Mouse (Mus musculus): ENCODE results near the gene Odf3l1. TPM values are rescaled to one million over a fixed set of nuclear protein-coding genes. Genes with fewer than 3 reads are reported as not detected.

The Odf3l1 gene
- polyA plus RNA-seq, 1 experiment from 2014 or later = not detected

DNA sequence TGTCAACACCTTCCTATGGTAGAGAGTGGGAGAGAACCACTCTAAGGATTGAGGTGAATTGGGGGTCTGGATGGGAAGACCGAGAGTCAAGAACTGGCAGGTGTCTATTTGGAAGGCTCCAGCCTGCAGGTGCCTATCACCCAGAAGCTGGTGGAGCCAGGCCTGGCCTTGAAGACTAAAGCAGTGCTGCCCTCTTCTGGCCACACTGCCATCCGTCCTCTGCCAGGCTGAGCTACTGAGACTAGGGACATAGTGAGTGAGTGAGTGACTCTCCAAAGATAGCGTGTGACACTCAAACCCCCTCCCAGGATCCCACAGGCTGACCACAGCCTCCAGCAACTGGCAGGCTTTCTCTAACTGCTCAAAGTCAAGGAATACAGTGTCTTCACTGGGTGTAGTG is 17.0 kb downstream of the Odf3l1 start:
- no peak overlapping the region for H3K27ac ChIP-seq
- H3K79me2 ChIP-seq (ENCODE audit: inconsistent target) = no peaks in the 10 kb centered on the region
- WGBS (ENCODE audit: missing documents) = 25% methylated on average over 3 of the region's 3 CpGs

DNA sequence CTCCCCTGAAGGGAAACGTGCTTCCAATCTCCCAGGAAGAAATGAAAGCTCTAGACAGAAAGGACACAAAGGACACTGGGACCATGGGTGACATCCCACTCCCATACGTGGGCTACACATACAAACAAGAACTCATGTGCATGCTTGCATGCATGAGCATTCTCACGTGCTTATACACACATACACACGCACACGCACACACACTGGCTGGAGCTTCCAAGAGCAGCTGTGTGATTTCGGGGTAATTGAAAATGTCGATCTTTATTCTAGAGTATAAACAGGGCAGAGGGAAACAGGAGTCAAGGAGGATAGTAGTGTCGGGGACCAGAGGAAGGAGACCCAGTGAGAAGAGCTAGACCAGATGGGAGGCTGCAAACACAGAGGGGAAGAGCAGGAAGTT is 19.8 kb downstream of the Odf3l1 start:
- WGBS (ENCODE audit: missing documents) = 80% methylated on average over 8 of the region's 8 CpGs
- no peak overlapping the region for H3K27ac ChIP-seq
- H3K4me3 ChIP-seq (ENCODE audit: inconsistent target) = no peak overlapping the region
- H3K79me2 ChIP-seq (ENCODE audit: inconsistent target) = no peaks in the 10 kb centered on the region
- H3K36me3 ChIP-seq (ENCODE audit: inconsistent target) = no peaks in the 10 kb centered on the region

More for the DNA sequence above, 17.0 kb downstream of the Odf3l1 start:
- Histone ChIP-seq H3K36me3 (ENCODE audit: inconsistent target) (no peaks in the 10 kb centered on the region), H3K4me3 (ENCODE audit: inconsistent target) (no peak overlapping the region)

DNA sequence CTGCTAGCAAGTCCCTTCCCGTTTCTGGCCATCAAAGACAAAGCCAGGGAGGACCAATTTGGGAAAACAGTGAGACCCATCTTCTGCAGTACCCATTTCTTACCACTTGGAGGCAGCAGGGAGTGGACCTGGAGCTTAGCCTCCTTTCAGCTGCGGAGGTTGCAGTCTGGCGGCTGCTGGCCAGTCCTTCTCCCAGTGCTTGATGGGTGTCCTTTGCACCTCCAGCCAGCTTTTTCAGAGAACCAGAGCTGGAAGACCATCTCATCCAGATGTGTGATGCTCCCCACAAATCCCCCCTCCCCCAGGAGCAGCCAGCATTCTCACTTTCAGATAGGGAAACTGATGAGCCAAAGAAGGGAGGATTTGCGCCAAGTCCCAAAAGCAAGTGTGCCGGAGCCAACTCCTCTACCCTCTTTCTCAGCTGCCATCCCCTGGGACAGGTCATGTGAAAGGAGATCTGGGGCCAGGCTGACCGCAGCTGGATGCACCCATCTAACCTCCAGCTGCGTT is 20.7 kb downstream of the Odf3l1 start:
- Histone ChIP-seq H3K79me2 (ENCODE audit: inconsistent target) (no peaks in the 10 kb centered on the region), H3K36me3 (ENCODE audit: inconsistent target) (no peaks in the 10 kb centered on the region), H3K27ac (no peak overlapping the region), H3K4me3 (ENCODE audit: inconsistent target) (no peak overlapping the region)
- 44% methylated on average over 7 of the region's 7 CpGs for WGBS (ENCODE audit: missing documents)

DNA sequence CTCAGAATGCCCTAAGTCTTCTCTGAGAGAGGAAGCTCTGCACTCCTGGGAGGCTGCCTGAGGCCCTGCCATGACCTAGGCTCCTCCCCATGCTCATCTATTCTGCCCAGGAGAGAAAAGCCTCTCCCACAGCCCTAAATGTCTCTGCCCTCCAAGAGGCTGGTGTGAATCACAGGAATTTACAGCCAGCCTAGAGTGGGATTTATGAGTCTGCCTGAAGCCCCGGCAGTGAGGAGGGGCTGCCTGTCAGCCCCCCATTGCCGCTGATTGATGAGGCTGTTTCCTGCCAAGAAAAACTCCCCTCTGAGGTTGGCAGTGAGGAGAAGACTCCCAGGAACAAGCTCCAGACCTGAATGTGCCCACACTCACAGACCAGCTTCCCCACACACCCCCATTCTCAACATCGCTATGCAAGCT is 22.2 kb downstream of the Odf3l1 start:
- Histone ChIP-seq H3K79me2 (ENCODE audit: inconsistent target) (no peaks in the 10 kb centered on the region), H3K27ac (no peak overlapping the region), H3K4me3 (ENCODE audit: inconsistent target) (no peak overlapping the region), H3K36me3 (ENCODE audit: inconsistent target) (no peaks in the 10 kb centered on the region)
- 32% methylated on average over 3 of the region's 3 CpGs for WGBS (ENCODE audit: missing documents)

DNA sequence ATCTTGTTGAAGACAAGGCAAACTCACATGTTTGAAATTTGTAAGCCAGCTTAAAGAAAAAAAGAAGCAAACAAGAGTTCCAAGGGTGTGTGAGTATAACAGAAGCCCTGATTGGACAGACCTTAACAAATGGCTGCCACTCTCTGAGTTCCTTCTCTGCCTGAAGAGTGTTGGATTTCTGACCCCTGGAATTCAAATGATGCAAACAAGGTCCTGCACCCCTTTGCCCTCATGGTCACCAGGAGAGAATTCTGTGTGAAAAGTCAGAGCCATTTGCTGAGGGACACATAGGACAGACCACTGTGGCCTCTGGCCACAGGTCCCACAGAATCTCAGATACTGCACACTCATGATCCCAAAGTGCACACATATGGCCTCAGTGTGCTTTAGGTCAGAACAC is 22.6 kb downstream of the Odf3l1 start:
- Histone ChIP-seq H3K36me3 (ENCODE audit: inconsistent target) (no peaks in the 10 kb centered on the region), H3K27ac (no peak overlapping the region), H3K4me3 (ENCODE audit: inconsistent target) (no peak overlapping the region), H3K79me2 (ENCODE audit: inconsistent target) (no peaks in the 10 kb centered on the region)

GRCm38 (mm10) chr9:56840721-56841120 is 23.8 kb downstream of the Odf3l1 start:
- Histone ChIP-seq H3K79me2 (ENCODE audit: inconsistent target) (no peaks in the 10 kb centered on the region), H3K36me3 (ENCODE audit: inconsistent target) (no peaks in the 10 kb centered on the region), H3K27ac (no peak overlapping the region), H3K4me3 (ENCODE audit: inconsistent target) (no peak overlapping the region)
- 85% methylated on average over 5 of the region's 5 CpGs for WGBS (ENCODE audit: missing documents)

DNA sequence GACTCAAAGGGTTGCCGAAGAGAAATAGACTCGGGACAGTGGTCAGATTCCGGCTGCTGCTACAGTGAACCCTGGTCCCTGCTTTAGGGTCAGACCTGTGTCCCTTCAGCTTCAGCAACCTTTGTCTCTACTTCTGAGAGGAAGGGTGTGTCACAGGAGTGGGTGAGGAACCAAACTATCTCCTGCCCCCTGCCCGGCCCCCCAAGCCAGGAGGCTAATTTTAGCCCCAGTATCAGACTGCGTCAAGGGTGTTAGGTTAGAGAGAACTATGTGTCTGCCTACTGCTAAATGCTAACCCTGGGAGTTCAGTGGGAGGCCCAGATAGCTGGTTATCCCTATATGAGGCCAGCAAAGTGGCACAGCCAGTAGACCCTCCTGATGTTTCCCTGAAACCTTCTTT is 29.3 kb downstream of the Odf3l1 start:
- H3K27ac ChIP-seq = no peak overlapping the region

GRCm38 (mm10) chr9:56832900-56833299 is 31.6 kb downstream of the Odf3l1 start:
- 19% methylated on average over 6 of the region's 6 CpGs for WGBS (ENCODE audit: missing documents)

More for the DNA sequence above, 29.3 kb downstream of the Odf3l1 start:
- no peaks in the 10 kb centered on the region for H3K36me3 ChIP-seq (ENCODE audit: inconsistent target)
- no peaks in the 10 kb centered on the region for H3K79me2 ChIP-seq (ENCODE audit: inconsistent target)
- no peak overlapping the region for H3K4me3 ChIP-seq (ENCODE audit: inconsistent target)
- 77% methylated on average over 5 of the region's 5 CpGs for WGBS (ENCODE audit: missing documents)

GRCm38 (mm10) chr9:56831904-56832303 is 32.6 kb downstream of the Odf3l1 start:
- WGBS (ENCODE audit: missing documents) = 78% methylated on average over 3 of the region's 3 CpGs
- H3K36me3 ChIP-seq (ENCODE audit: inconsistent target) = no peaks in the 10 kb centered on the region
- no peaks in the 10 kb centered on the region for H3K79me2 ChIP-seq (ENCODE audit: inconsistent target)
- no peak overlapping the region for H3K4me3 ChIP-seq (ENCODE audit: inconsistent target)
- H3K27ac ChIP-seq = no peak overlapping the region

More at GRCm38 (mm10) chr9:56832900-56833299, 31.6 kb downstream of the Odf3l1 start:
- no peak overlapping the region for H3K4me3 ChIP-seq (ENCODE audit: inconsistent target)
- H3K36me3 ChIP-seq (ENCODE audit: inconsistent target) = no peaks in the 10 kb centered on the region
- no peak overlapping the region for H3K27ac ChIP-seq
- no peaks in the 10 kb centered on the region for H3K79me2 ChIP-seq (ENCODE audit: inconsistent target)

GRCm38 (mm10) chr9:56830162-56830561 is 34.3 kb downstream of the Odf3l1 start:
- no peaks in the 10 kb centered on the region for H3K79me2 ChIP-seq (ENCODE audit: inconsistent target)
- no peaks in the 10 kb centered on the region for H3K36me3 ChIP-seq (ENCODE audit: inconsistent target)
- 70% methylated on average over 4 of the region's 4 CpGs for whole genome bisulfite sequencing (ENCODE audit: missing documents)
- H3K4me3 ChIP-seq (ENCODE audit: inconsistent target) = no peak overlapping the region
- H3K27ac ChIP-seq = no peak overlapping the region

DNA sequence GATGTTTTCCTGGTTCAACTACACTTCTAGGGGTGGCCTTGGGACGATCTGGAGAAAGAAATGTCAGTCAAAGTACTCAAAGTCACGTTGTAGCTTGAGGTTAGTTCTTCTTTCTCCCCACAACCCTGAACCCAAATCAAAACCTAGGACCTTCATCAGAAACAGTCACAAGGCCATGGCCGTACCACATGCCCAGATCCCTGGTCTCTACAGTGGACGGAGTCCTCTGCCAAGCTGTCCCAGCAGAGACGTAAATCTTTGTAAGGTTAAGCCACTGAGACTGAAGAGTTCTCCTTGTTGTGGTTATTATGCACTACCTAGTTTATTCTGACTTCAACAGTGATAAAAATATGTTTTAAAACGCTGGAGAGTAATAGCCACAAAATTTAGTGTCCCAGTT is 35.6 kb downstream of the Odf3l1 start:
- Histone ChIP-seq H3K36me3 (ENCODE audit: inconsistent target) (no peaks in the 10 kb centered on the region), H3K27ac (no peak overlapping the region), H3K4me3 (ENCODE audit: inconsistent target) (no peak overlapping the region), H3K79me2 (ENCODE audit: inconsistent target) (no peaks in the 10 kb centered on the region)
- 72% methylated on average over 6 of the region's 6 CpGs for WGBS (ENCODE audit: missing documents)

DNA sequence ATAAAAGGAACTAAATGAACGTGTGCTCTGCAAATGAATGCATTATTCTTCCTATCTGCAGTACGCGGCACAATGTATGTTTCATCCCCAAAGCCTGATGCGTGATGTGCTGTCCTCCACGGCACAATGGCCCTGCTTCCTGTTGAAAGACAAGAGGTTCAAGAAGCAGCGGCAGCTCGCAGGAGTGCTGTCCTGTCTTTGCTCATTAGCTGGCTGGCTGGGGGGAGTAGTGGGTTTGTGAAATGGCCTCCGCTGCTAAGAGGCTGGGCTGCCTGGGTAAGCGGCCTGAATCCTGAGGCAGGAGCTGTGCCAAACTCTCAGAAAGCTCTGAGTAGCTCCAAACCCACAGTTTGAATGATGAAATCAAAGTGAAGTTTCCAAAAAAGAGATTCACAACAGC is 36.3 kb downstream of the Odf3l1 start:
- 54% methylated on average over 9 of the region's 9 CpGs for WGBS (ENCODE audit: missing documents)

GRCm38 (mm10) chr9:56825476-56826213 is 38.8 kb downstream of the Odf3l1 start:
- no peaks in the 10 kb centered on the region for H3K36me3 ChIP-seq (ENCODE audit: inconsistent target)
- WGBS (ENCODE audit: missing documents) = 24% methylated on average over 21 of the region's 21 CpGs
- H3K27ac ChIP-seq = no peak overlapping the region
- no peak overlapping the region for H3K4me3 ChIP-seq (ENCODE audit: inconsistent target)
- H3K79me2 ChIP-seq (ENCODE audit: inconsistent target) = no peaks in the 10 kb centered on the region

More for the DNA sequence above, 36.3 kb downstream of the Odf3l1 start:
- no peaks in the 10 kb centered on the region for H3K36me3 ChIP-seq (ENCODE audit: inconsistent target)
- no peak overlapping the region for H3K4me3 ChIP-seq (ENCODE audit: inconsistent target)
- H3K27ac ChIP-seq = no peak overlapping the region
- H3K79me2 ChIP-seq (ENCODE audit: inconsistent target) = no peaks in the 10 kb centered on the region

- Histone ChIP-seq H3K4me3 (ENCODE audit: inconsistent target) (no peak overlapping the region), H3K79me2 (ENCODE audit: inconsistent target) (no peaks in the 10 kb centered on the region), H3K27ac (no peak overlapping the region), H3K36me3 (ENCODE audit: inconsistent target) (no peaks in the 10 kb centered on the region)
- 0% methylated on average over 3 of the region's 3 CpGs for WGBS (ENCODE audit: missing documents)
Measured at GRCm38 (mm10) chr9:56824900-56825299, 39.6 kb downstream of the Odf3l1 start.

DNA sequence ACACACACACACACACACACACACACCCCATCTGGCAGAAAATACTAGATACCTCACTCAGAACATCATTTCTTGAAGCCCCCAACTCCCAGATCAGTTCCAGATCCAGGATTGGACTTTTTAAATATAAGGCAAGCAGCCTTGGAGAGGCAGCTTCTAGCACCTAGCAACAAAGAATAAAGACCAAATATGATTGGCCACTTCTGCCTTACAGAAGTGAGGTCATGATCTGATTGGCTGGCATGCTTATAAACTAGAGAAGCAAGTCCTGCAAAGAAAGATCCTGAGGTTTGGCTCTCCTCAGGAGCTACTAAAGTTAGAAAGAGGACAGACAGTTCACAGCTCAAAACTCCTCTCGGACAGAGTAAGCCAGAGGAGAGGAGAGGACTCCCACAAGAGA is 53.6 kb downstream of the Odf3l1 start:
- H3K79me2 ChIP-seq (ENCODE audit: inconsistent target) = no peaks in the 10 kb centered on the region
- no peaks in the 10 kb centered on the region for H3K36me3 ChIP-seq (ENCODE audit: inconsistent target)
- H3K27ac ChIP-seq = no peak overlapping the region
- no peak overlapping the region for H3K4me3 ChIP-seq (ENCODE audit: inconsistent target)
- 78% methylated on average over 1 of the region's 1 CpGs for WGBS (ENCODE audit: missing documents)

DNA sequence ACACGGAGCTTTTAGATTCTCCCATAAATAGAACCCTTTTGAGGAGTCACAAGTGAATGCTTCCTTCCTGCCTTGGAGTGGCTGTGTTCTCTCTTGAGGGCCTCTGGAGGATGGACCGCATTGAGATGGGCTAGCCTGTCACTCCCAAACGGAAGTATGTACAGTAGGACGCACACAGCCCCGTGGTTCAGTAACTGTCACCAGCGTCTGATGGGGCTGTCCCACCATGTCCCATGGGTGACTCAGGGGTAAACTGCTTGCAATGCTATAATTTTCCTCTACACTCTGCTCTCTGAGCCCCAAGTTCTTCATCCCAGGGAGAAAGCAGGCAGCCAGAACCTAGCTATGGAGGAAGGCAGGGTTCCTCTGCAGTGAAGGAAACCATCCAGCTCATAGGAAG is 56.5 kb downstream of the Odf3l1 start:
- Histone ChIP-seq H3K36me3 (ENCODE audit: inconsistent target) (no peaks in the 10 kb centered on the region), H3K79me2 (ENCODE audit: inconsistent target) (no peaks in the 10 kb centered on the region), H3K4me3 (ENCODE audit: inconsistent target) (no peak overlapping the region), H3K27ac (no peak overlapping the region)
- WGBS (ENCODE audit: missing documents) = 75% methylated on average over 6 of the region's 6 CpGs
